Mouse (Mus musculus) liver, adult (tissue): ENCODE data around the gene Coro1b.

ENCODE experiments used
- GATA4 ChIP-seq: IDR thresholded peaks from 2 replicates; pipeline ENCODE4 v1.6.1; 2014; ENCODE audit warnings: mild to moderate bottlenecking, low read length; ENCODE audit not compliant: insufficient replicate concordance

Coro1b gene

DNA sequence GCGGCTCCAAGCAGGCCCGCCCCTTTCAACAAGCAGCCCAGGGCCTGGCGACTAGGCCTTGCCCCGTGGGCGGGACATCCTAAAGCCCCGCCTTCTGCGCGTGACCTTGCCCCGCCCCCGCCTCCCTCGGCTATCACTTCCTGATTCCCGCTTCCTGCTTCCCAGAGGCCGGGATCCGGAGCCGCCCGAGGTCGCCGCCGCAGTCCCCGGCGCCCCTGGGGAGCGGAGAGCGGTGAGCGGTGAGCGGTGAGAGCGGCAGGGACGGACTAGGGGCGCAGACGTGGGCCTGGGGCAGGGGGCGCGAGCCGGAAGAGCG is at the start of gene Coro1b:
Coro1b (plus strand) TSS at position 129 of the 316 bp plus-strand sequence.
- TF ChIP-seq GATA4: peak; percentile 74; the same call in 1 of the 2 replicates

DNA sequence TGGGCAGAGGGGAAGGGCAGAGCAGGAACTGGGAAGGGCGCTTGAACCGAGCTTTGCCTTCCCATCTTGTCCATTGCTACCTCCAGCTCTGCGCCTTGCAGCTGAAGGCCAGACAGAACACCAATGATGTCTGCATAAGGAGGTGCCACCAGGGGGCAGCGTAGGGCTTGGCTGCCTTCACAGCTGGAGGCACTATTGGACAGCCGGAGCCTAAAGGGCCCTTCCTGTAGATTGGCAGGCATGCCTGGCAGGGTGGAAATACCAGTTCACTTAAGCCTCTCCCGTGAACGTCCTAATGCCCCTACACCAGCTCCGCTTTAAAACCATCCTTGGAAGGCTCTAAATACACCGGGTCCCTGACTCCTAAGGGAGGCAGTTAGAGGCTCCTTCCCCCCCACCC is 49.4 kb upstream of the Coro1b start:
- TF ChIP-seq GATA4: no peak

DNA sequence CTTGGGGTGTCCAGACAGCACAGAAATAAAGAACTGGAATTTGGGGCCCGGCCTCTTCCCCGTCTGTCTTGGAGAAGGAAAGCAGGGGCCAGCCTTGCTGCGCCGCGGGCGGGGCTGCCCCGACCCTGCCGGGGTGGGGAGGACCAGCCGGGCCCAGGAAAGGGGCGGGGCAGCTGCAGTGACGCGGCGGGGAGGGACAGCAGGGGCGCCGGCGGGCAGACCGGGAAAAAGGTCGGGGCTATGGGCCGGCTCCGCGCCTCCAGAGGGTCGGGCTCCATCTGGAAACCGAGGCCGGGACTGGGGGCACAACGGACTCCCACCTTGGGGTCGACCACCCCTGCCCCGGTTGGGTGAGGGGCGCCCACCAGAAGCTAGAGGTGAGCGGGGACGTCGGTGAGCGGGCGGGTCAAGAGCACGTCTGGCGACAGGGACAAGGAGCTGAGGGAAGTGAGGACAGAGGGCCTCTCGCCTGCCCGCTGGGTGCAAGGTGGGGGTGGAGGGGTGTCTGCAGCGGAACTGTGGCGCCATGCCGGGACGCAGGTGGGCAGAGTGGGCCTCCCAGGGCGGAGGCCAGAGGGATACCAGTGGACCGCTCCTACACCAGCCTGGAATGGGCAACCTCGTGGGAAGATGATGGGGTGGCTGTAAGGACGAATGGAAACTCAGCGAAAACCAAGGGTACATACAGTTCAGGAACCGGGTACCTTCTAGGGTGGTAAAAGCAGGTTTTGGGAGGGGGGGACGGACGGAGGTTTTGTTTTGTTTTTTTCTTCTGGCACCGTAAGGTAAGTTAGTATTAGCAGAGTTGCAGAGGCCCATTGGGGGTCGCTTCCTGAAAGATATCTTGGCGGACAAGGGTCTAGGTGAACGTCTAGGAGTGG is 48.3 kb upstream of the Coro1b start, which contains the start of gene Pitpnm1:
Pitpnm1 (plus strand) TSS at position 162 of the 881 bp plus-strand sequence.
- TF ChIP-seq GATA4: no peak

DNA sequence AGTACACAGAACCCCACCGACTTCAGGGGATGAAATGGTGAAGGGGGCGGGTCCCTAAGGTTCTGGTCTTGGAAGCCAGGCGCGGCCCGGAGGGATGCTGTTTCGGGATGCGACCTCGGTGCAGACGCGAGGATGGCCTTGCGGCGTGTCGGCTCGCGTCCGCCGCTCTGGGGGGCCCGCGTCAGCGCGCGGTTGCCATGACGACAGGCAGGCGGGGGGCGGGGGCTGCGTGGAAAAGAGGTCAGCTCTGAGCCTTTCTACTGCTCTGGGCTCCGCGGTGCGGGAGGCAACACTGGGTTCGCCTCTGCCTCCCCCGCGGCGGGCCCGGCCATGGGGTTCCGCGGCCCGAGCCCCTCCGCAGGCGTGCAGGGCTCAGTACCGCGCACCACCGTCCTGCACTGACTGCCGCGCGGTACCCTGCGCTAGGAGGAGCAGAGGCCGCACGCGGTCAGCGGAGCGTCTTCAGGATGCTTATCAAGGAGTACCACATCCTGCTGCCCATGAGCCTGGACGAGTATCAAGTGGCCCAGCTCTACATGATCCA is 47.6 kb upstream of the Coro1b start:
- TF ChIP-seq GATA4: no peak

DNA sequence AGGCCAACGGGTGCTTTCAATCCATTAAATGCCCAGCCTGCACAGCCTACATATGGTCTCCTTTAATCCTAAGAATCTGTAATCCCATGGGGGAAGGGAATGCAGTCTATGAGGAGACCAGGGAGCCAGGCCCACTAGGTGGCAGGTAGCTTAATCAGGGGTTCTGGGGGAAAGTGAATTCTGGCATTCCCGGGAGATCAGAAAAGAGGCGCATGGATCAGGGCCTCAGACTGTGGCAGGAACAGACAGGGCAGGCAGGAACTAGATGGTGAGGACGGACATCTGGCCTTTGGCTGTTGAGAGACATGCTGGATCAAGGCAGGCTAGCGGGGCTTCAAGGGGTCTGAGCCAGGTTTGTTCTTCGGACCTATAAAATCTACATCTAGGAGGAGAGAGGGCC is 47.0 kb upstream of the Coro1b start:
- TF ChIP-seq GATA4: no peak

DNA sequence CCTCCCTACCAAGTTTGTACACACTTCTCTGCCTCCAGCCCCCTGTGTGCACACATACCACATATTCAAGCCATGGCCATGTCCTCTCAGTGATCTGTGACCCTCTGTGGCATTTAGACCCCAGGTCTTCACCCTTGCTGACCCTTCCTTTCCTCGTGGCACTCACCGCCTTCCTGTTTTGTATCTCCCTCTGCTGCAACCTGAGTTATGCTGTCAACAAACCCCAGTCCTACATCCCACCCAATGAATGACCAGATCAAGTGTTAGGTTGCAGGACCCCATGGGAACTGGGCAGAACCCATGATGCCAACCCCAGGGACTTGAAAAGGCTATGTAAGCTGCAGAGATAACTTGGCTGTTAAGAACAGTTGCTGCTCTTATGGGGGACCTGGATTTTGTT is 46.4 kb upstream of the Coro1b start:
- TF ChIP-seq GATA4: no peak

DNA sequence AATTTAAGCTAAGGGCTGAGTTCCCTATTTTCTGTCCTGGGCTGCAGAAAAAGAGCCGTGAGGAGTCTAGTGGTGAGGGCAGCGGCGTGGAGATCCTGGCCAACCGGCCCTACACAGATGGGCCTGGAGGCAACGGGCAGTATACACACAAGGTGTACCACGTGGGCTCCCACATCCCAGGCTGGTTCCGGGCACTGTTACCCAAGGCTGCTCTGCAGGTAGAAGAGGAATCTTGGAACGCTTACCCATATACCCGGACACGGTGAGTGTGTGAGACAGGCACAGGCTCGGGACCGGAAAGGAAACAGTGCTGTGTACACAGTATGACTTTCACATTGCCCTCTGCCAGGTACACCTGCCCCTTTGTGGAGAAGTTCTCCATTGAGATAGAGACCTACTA is 45.8 kb upstream of the Coro1b start:
- no peak for TF ChIP-seq GATA4

DNA sequence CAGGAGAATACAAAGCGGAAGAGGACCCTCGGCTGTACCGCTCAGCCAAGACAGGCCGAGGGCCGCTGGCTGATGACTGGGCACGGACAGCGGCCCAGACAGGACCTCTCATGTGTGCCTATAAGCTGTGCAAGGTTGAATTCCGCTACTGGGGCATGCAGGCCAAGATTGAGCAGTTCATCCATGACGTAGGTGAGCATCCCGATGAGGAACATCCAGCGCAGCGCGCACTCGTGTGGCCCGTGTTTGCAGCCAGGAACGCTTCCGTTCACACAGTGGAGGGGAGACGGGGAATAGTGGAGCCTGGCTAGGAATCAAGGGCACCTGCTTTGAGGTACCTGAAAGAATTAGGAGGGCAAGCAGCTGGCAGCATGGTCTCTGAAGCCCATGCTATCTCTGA is 45.1 kb upstream of the Coro1b start:
- TF ChIP-seq GATA4: no peak

DNA sequence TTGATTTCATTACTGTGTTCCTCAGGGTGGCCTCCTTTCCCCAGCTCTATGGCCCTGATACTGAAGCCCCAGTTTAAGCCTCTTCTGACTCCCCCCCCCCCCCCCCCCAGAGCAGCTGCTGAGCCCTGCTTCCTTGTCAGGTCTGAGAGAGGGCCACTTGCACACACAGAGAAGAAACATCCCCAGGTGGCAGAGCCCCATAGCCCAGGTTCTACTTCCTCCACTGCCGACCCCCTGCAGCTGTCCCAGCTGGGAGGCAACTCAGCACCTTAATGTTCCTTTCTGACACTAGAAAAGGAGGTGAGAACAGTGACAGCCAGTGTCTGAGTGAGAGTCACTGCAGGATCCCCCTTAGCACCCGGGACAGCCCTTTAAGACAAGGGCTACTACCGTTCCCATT is 44.6 kb upstream of the Coro1b start:
- no peak for TF ChIP-seq GATA4

DNA sequence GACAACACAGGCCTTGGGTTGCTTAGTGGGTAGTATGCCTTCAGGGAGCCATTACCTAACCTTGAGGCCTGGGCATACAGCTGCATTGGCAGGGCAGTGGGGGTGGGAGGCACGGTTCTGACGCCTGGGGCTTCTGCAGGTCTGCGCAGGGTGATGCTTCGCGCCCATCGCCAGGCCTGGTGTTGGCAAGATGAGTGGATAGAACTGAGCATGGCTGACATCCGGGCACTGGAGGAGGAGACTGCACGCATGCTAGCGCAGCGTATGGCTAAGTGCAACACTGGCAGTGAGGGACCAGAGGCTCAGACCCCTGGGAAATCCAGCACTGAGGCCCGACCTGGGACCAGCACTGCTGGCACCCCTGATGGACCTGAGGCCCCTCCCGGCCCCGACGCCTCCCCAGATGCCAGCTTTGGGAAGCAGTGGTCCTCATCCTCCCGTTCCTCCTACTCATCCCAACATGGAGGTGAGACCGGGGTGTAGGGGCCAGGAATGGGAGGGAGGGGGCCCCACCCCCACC is 43.7 kb upstream of the Coro1b start:
- TF ChIP-seq GATA4: no peak

DNA sequence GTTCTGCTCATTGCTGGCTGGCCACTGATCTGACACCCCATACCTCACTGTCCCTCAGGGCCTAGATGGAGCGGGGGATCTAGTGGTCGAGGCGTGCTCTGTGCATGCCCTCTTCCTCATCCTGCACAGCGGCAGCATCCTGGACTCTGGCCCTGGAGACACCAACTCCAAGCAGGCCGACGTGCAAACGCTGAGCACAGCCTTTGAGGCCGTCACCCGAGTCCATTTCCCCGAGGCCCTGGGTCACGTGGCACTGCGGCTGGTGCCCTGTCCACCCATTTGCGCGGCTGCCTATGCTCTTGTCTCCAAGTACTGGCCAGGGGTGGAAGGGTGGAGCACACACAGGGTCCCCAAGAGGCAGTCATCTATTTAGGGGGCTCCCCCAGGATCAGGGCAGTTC is 41.8 kb upstream of the Coro1b start:
- TF ChIP-seq GATA4: no peak

DNA sequence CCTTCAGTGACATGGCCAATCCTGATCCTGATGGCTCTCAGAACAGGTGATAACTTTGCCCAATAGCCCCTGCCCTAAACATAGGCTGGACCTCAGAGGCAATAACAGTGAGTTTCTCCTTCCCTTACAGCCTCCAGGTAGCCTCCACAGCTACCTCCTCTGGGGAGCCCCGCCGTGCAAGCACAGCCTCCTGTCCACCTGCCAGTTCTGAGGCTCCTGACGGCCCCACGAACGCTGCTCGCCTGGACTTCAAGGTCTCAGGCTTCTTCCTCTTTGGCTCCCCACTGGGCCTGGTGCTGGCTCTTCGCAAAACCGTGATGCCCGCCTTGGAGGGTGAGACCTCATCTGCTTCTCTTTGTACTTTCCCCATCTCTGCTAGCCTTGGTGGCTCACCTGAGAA is 39.9 kb upstream of the Coro1b start:
- TF ChIP-seq GATA4: no peak

DNA sequence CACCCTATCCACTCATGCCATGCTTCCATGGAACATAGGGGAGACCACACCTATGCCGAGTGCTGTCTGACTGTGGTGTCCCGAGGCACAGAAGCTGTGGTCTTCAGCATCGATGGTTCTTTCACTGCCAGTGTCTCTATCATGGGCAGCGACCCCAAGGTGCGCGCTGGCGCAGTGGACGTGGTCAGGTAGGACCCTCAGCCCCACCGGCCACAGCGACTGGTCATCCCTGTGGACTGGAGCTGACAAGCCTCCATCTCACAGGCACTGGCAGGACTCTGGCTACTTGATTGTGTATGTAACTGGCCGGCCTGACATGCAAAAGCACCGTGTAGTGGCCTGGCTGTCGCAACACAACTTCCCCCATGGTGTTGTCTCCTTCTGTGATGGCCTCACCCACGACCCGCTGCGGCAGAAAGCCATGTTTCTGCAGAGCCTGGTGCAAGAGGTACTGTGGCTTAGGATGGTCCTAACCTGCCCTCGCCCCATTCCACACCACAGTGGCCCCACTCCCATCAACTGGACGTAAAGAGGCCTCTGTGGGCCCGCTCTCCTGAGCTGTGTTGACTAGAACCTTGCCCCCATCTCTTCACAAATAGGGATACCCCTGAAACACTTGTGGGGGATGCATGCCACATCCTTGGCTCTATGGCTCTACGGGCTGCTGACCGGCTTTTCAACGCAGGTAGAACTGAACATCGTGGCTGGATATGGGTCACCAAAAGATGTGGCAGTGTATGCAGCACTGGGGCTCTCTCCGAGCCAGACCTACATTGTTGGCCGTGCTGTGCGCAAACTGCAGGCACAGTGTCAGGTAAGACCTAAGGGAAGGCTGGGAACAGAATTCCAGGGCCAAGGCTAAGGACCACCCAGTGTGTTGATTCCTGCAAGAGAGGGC is 36.1 kb upstream of the Coro1b start:
- TF ChIP-seq GATA4: no peak

DNA sequence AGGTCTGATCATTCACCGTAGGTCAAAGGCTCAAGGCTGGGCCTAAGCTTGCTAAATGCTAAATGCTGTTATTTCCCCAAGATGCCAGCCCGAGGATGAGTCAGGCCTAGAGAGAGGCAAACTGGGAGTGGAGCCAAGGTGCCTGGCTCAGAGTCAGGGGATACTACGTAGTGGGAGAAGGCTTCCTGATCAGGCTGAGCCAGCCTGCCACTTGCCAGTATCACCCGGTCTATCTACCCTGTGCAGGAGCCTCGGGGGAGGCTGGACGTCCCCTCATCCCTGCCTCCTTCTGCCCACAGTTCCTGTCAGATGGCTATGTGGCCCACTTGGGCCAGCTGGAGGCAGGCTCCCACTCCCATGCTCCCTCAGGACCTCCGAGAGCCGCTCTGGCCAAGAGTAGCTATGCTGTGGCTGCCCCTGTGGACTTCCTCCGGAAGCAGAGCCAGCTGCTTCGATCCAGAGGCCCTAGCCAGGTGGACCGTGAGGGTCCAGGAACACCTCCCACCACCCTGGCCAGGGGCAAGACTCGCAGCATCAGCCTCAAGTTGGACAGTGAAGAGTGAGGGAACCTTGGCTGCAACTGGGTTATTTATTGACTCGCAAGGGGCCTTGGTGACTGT is 35.1 kb upstream of the Coro1b start:
- TF ChIP-seq GATA4: no peak

DNA sequence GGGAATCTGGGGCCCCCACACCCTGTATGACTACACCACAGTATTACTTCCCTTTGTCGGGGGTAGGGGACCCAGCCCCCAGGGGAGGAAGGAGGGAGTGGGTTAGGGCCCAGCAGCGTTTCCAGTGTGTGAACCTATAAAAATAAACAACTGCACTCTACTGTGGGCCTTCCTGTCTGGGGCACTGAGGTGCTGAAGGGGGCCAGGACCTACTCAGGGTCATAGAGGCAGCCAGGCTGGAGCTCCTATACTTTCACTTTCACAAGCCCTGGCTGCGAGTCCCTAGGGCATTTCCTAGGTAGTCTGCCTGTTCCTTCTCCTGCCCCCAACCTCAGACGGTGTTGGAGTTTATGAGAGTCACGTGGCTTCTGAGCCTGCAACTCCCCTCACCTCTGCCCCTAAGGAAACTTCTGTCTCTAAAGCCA is 34.6 kb upstream of the Coro1b start:
- TF ChIP-seq GATA4: no peak
